Mouse (Mus musculus): Measurements from ENCODE around the gene Zbtb20.

GRCm38 (mm10) chr16:43400949-43401348 lies 525.3 kb downstream of the Zbtb20 start:
- TF ChIP-seq CTCF (IDR thresholded peaks at IDR 0.05; ENCODE audit: low read depth, low read length) = no peak
- no peak for TF ChIP-seq GATA2 (IDR thresholded peaks at IDR 0.05; ENCODE audit: borderline replicate concordance, low read depth, low read length)
- TF ChIP-seq GATA1 (IDR thresholded peaks at IDR 0.05; ENCODE audit: borderline replicate concordance, low read length) = no peak
- no peak for TF ChIP-seq TAL1 (conservative IDR thresholded peaks at IDR 0.05; ENCODE audit: low read depth, low read length)

All from G1E (cell line).